Mouse (Mus musculus) embryonic facial prominence, embryonic 11.5 days (tissue): Measurements from ENCODE around the gene Syt14. TPM values are rescaled to one million over a fixed set of nuclear protein-coding genes. Genes with fewer than 3 reads are reported as not detected.

Source experiments
- ATAC-seq: fragments of 200-750 bp; cut with Nextera tagmentation; replicated peaks from 2 replicates; pipeline ENCODE4 v1.8.0; 2017; ENCODE audit warnings: low read depth; ENCODE audit not compliant: insufficient number of reproducible peaks, low FRiP score, low TSS enrichment
- DNase-seq: peaks from one replicate; pipeline ENCODE4 v3.0.0-alpha.2; 2015; ENCODE audit warnings: low spot score
- H3K27ac ChIP-seq: fragments of 300-500 bp; sonication (generic); replicated peaks from 2 replicates; pipeline ENCODE4 v1.5.1; 2014; ENCODE audit warnings: mild to moderate bottlenecking, low read depth, low read length, control low read depth
- H3K27me3 ChIP-seq: fragments of 300-500 bp; sonication (generic); 2 replicates; pipeline ENCODE4 v1.6.1; 2014; ENCODE audit warnings: mild to moderate bottlenecking, low read length, moderate library complexity, mixed read lengths; ENCODE audit not compliant: control insufficient read depth, insufficient read depth
- H3K36me3 ChIP-seq: fragments of 300-500 bp; sonication (generic); replicated peaks from 2 replicates; pipeline ENCODE4 v1.6.1; 2014; ENCODE audit warnings: low read depth, mild to moderate bottlenecking, low read length, moderate library complexity, mixed read lengths; ENCODE audit not compliant: control insufficient read depth, insufficient read depth
- H3K4me1 ChIP-seq: fragments of 300-500 bp; sonication (generic); 2 replicates; pipeline ENCODE4 v1.6.1; 2014; ENCODE audit warnings: low read length, mixed read lengths; ENCODE audit not compliant: control insufficient read depth, insufficient read depth
- H3K4me2 ChIP-seq: fragments of 300-500 bp; sonication (generic); 2 replicates; pipeline ENCODE4 v1.6.1; 2014; ENCODE audit warnings: low read depth, mild to moderate bottlenecking, control low read depth, low read length, moderate library complexity
- H3K4me3 ChIP-seq: fragments of 300-500 bp; sonication (generic); 2 replicates; pipeline ENCODE4 v1.5.1; 2014; ENCODE audit warnings: low read depth, low read length, control low read depth
- H3K9ac ChIP-seq: fragments of 300-500 bp; sonication (generic); replicated peaks from 2 replicates; pipeline ENCODE4 v1.6.1; 2014; ENCODE audit warnings: mild to moderate bottlenecking, control low read depth, low read length
- H3K9me3 ChIP-seq: fragments of 300-500 bp; sonication (generic); replicated peaks from 2 replicates; pipeline ENCODE4 v1.6.1; 2016; ENCODE audit warnings: mild to moderate bottlenecking, low read length, inconsistent platforms, mixed read lengths; ENCODE audit not compliant: control insufficient read depth
- WGBS: fragments of 180-500 bp; shearing (Covaris S2); extraction: QIAGEN DNeasy Blood & Tissue Kit; methylation state at CpG from one replicate; pipeline ENCODE4 v1.1.7; 2014; 5-methylcytosine and 5-hydroxymethylcytosine counted together
- polyA plus RNA-seq: library from polyadenylated mRNA; unstranded; fragments of >200 nt; fragmentation: Nextera tagmentation; extraction: Ambion mirVana; gene quantifications from 2 replicates; pipeline ENCODE4 v1.2.1, GENCODE M21; 2014

The Syt14 gene
- polyA plus RNA-seq, 1 experiment from 2014 or later = 5.9 TPM

- no peak for DNase-seq
- ATAC-seq = no peak
- Histone ChIP-seq H3K36me3 (no peaks in the 10 kb centered on the region), H3K9ac (no peak overlapping the region), H3K4me3 (no peak overlapping the region), H3K27me3 (no peaks in the 10 kb centered on the region), H3K27ac (no peak overlapping the region), H3K9me3 (no peaks in the 10 kb centered on the region), H3K4me1 (no peaks in the 10 kb centered on the region), H3K4me2 (no peak overlapping the region)
- 93% methylated on average over 2 of the region's 2 CpGs for WGBS
These were observed 31.6 kb downstream of the Syt14 start for GRCm38 (mm10) chr1:193003953-193004352.

GRCm38 (mm10) chr1:193002307-193002706 lies 33.3 kb downstream of the Syt14 start:
- no peak overlapping the region for H3K4me3 ChIP-seq
- H3K27ac ChIP-seq = no peak overlapping the region
- ATAC-seq = no peak
- no peaks in the 10 kb centered on the region for H3K27me3 ChIP-seq
- H3K36me3 ChIP-seq = no peaks in the 10 kb centered on the region
- H3K4me2 ChIP-seq = no peak overlapping the region
- WGBS = 86% methylated on average over 4 of the region's 4 CpGs
- H3K4me1 ChIP-seq = no peaks in the 10 kb centered on the region
- H3K9ac ChIP-seq = no peak overlapping the region
- no peaks in the 10 kb centered on the region for H3K9me3 ChIP-seq
- DNase-seq = no peak

GRCm38 (mm10) chr1:193001587-193001986 lies 34.0 kb downstream of the Syt14 start:
- H3K27ac ChIP-seq = no peak overlapping the region
- H3K4me1 ChIP-seq = no peaks in the 10 kb centered on the region
- no peak for ATAC-seq
- H3K9me3 ChIP-seq = no peaks in the 10 kb centered on the region
- no peak overlapping the region for H3K9ac ChIP-seq
- H3K4me2 ChIP-seq = no peak overlapping the region
- no peaks in the 10 kb centered on the region for H3K27me3 ChIP-seq
- WGBS = 91% methylated on average over 2 of the region's 2 CpGs
- no peaks in the 10 kb centered on the region for H3K36me3 ChIP-seq
- H3K4me3 ChIP-seq = no peak overlapping the region
- no peak for DNase-seq

- Histone ChIP-seq H3K4me2 (no peak overlapping the region), H3K27ac (no peak overlapping the region), H3K4me1 (no peaks in the 10 kb centered on the region), H3K9me3 (no peaks in the 10 kb centered on the region), H3K36me3 (no peaks in the 10 kb centered on the region), H3K9ac (no peak overlapping the region), H3K27me3 (no peaks in the 10 kb centered on the region), H3K4me3 (no peak overlapping the region)
- ATAC-seq = no peak
- DNase-seq = peak; percentile 20
These were observed 34.7 kb downstream of the Syt14 start for GRCm38 (mm10) chr1:193000908-193001307.

GRCm38 (mm10) chr1:192994179-192994873 lies 41.2 kb downstream of the Syt14 start:
- H3K4me2 ChIP-seq = no peak overlapping the region
- DNase-seq = no peak
- H3K36me3 ChIP-seq = no peaks in the 10 kb centered on the region
- no peak overlapping the region for H3K9ac ChIP-seq
- no peaks in the 10 kb centered on the region for H3K9me3 ChIP-seq
- no peaks in the 10 kb centered on the region for H3K4me1 ChIP-seq
- no peak overlapping the region for H3K4me3 ChIP-seq
- H3K27ac ChIP-seq = no peak overlapping the region
- WGBS = 78% methylated on average over 2 of the region's 2 CpGs
- no peak for ATAC-seq
- no peaks in the 10 kb centered on the region for H3K27me3 ChIP-seq

- ATAC-seq (no peak), DNase-seq (no peak)
- no peak overlapping the region for H3K9ac ChIP-seq
- no peaks in the 10 kb centered on the region for H3K9me3 ChIP-seq
- H3K36me3 ChIP-seq = no peaks in the 10 kb centered on the region
- no peaks in the 10 kb centered on the region for H3K4me1 ChIP-seq
- H3K4me3 ChIP-seq = no peak overlapping the region
- no peaks in the 10 kb centered on the region for H3K27me3 ChIP-seq
- no peak overlapping the region for H3K4me2 ChIP-seq
- no peak overlapping the region for H3K27ac ChIP-seq
These were observed 42.1 kb downstream of the Syt14 start for GRCm38 (mm10) chr1:192993491-192993890.

- Histone ChIP-seq H3K4me3 (no peak overlapping the region), H3K27ac (no peak overlapping the region), H3K4me1 (no peaks in the 10 kb centered on the region), H3K9ac (no peak overlapping the region), H3K27me3 (no peaks in the 10 kb centered on the region), H3K4me2 (no peak overlapping the region), H3K36me3 (no peaks in the 10 kb centered on the region), H3K9me3 (no peaks in the 10 kb centered on the region)
- DNase-seq (no peak), ATAC-seq (no peak)
- WGBS = 90% methylated on average over 3 of the region's 3 CpGs
These were observed 48.4 kb downstream of the Syt14 start for GRCm38 (mm10) chr1:192987203-192987602.

GRCm38 (mm10) chr1:192986481-192986880 lies 49.1 kb downstream of the Syt14 start:
- WGBS = 88% methylated on average over 3 of the region's 3 CpGs
- Histone ChIP-seq H3K4me1 (no peaks in the 10 kb centered on the region), H3K9me3 (no peaks in the 10 kb centered on the region), H3K4me2 (no peak overlapping the region), H3K9ac (no peak overlapping the region), H3K36me3 (no peaks in the 10 kb centered on the region), H3K4me3 (no peak overlapping the region), H3K27ac (no peak overlapping the region), H3K27me3 (no peaks in the 10 kb centered on the region)
- ATAC-seq (no peak), DNase-seq (no peak)
